Mouse (Mus musculus) naive thymus-derived CD4-positive, alpha-beta T cell, adult 5 months (primary cell): ENCODE measurements around the gene Lrch3. TPM values are rescaled to one million over a fixed set of nuclear protein-coding genes. Genes with fewer than 3 reads are reported as not detected.

Experiments used
- polyA plus RNA-seq: library from polyadenylated mRNA; unstranded; fragments of 100-300 nt; shearing (Covaris generic); gene quantifications from one replicate; pipeline ENCODE4 v1.2.1, GENCODE M21; 2017

Lrch3 gene
- polyA plus RNA-seq: 68.3 TPM

DNA sequence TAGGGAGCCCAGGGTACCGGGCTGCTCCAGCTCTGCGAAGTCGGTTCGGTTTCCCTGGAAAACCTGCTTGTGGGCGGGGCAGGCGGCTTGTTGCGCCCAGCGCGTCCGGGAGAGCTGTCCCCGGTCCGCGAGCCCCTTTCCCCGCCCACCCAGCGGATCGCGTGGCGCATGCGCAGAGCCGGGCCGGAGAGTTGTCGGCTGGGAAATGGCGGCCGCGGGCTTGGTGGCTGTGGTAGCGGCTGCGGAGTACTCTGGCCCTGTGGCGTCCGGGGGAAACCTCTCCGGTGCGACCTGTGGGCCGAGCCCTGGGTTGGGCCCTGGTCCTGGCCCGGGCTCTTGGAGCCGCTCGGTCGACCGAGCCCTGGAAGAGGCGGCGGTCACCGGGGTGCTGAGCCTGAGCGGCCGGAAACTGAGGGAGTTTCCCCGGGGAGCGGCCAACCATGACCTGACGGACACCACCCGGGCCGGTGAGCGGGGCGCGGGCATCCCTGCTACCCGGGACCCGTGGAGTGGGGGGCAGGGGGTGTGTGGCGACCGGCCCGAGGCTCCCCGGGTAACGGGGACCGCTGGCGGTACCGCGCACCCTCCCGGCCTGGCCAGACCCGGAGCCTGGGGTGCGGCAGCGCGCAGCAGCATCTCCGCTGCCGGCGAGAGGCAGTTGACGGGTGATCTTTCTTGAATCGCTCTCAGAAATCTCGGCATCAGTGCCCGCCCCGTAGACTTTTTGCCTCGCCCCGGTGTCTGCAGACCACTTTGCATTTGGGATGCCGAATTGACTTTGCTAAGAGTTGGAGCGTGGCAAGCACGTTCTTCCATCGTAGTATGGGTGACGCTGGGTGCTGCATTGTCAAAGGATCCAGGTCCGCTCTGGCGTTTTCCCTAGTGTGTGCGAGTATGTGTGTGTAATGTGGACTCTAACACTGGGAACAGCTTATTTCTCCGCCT is at the start of gene Lrch3:
TSS of gene Lrch3 (plus strand) at position 164 of the 945 bp plus-strand sequence.

DNA sequence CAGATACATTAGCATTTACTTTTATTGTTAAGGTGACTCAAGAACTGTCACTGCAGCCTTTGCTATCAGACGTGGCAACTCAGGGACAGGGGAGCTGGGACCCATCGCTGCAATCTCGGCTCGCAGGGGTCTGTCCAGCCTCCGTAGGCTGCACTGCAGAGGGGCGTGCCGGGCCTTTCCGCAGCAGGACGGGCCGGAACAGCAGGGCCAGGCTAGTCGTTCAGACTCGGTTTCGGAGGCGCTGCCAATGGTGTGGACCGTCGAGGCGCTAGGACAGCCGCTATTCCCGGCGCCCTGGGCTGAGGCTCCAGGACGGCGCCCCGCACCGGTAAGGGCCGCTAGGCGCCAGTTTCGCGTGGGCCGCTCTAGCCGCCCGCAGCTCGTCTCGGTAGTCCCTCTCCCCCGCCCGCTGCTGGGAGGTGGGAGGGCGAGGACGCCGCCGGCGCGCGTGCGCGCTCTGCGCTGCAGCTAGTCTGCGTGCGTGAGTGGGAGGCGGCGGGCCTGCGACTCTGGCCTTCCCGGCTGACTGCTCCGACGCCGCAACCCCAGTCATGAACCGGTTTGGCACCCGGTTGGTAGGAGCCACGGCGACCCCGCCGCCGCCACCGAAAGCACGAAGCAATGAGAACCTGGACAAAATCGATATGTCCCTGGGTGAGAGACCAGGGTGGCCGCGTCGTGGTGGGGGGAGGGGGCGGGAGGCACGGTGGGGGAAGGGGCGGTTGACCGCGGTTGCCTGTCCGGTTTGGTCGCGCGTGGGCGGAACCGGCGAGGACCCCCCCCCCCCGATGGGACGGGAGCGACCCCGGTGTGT is 36.4 kb upstream of the Lrch3 start, which contains the start of the genes Fyttd1 and Rubcn:
TSS of gene Fyttd1 (plus strand) at position 158 of the 814 bp plus-strand sequence.
TSS of gene Rubcn (minus strand) at position 424 of the 814 bp plus-strand sequence.

DNA sequence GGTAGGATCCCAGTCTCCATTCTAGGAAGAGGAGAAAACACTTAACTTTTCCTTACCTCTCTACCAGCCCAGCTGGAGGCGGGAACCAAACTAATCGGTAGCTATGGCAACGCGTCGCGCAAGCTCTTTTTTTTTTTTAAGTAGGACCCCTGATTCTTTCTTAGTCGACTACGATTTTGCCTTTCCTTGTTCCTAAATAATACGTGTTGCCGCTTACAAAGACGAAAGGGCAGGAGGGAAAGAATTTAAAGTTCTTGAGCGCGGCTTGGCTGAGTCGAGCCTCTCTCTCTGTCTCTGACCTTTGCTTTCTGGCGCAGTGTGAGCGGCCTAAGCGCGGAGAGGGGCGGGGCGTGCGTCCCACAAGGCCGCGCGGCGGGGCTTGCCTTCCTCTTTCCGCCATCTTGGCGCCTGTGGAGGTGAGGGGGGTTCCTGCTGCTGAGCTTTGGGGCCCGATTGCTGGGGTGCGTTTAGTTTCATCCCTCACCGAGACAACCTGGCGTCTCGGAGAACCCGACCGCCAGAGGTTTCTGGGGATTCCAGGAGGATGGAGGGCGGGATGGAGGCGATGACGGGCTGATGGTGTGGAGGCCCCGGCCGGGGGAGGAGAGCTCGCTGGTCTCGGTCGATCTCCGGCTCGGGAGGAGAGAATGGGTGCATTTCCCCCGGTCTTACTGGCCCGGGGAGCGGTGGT is 142.3 kb downstream of the Lrch3 start, which contains the start of the genes Iqcg and Rpl35a:
TSS of gene Iqcg (minus strand) at position 124 of the 691 bp plus-strand sequence.
TSS of gene Rpl35a (plus strand) at position 359 of the 691 bp plus-strand sequence.

DNA sequence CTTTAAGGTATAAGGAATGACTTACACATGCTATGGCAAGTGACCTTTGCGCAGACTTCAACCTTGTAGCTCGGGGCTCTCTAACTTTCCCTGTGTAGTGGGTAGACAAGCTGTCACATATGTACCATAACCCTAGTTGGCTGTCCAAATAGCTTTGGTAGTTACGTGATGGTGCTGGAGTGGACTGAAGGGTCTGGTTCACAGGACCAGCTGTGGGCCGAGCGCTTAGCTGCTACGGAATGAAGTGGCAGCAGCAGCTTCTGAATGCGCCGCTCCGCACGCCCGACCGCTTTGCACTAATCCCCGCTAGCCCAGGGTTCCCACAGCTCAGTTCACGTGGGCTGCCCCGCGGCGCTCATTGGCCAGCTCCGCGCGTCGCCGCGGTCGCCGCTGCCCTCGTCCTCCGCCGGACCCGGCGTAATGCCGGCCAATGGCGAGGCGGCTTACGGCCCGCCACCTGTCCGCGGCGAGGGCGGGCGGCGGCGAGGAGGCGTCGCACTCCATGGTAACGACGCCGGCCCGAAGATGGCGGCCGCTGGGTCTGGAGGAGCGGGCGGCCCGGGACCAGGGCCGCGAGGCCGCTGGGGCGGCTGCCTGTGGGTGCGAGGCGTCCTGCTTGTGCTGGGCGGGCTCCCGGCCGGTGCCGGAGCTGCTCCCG is 148.3 kb downstream of the Lrch3 start, which contains the start of gene Lmln:
TSS of gene Lmln (plus strand) at position 498 of the 658 bp plus-strand sequence.

Other genes starting within 250 kb of the Lrch3 start
- not detected for gene Muc4, start 178.2 kb upstream of the Lrch3 start, polyA plus RNA-seq
- gene Muc20, start 116.7 kb upstream of the Lrch3 start, polyA plus RNA-seq: not detected
- gene Smbd1, start 103.6 kb upstream of the Lrch3 start, polyA plus RNA-seq: not detected
- gene Fyttd1, start 36.6 kb upstream of the Lrch3 start, polyA plus RNA-seq: 75.8 TPM
- 11.3 TPM for gene Rubcn, start 36.3 kb upstream of the Lrch3 start, polyA plus RNA-seq
- not detected for gene Iqcg, start 142.1 kb downstream of the Lrch3 start, polyA plus RNA-seq
- gene Rpl35a, start 142.4 kb downstream of the Lrch3 start, polyA plus RNA-seq: 930 TPM
- gene Lmln, start 148.4 kb downstream of the Lrch3 start, polyA plus RNA-seq: 0.26 TPM